In the genomic region with DNA sequence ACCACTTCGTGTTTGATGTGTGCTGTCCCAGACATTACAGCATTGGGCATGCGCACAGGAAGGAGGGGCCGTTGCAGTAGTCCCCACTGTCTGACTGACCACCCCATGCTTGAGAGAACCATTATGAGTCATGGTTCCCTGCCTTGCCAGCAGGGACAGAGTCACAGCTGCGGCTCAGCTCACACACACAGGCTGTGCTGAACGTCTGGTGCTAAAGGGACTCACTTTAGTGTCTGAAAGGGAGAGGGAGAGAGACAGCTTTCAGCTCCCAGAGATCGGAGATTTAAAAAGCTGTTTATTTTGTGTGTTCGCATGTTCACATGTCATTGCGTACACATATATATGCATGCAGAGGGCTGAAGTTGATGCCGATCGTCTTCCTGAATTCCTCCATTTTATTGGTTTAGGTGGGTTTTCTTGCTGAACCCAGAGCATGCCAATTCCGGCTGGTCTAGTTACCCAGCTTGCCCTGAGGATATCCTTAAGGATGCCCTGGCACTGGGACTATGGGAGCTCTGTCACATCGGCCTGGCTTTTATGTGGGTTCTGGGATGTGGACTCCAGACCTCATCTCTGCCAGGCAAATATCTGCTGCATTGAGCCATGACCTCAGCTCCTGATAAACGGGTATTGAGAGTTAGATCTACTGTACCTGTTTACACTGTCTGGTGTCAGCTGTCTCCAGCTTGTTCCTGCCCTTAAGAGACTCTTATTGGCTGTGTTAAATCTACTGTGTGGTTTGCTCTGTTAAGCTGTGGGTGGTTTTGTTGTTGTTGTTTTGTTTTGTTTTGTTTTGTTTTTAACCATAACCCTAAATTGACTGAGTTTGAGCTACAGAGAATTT, we compare ENCODE assay signal across 8 mouse cellular contexts. TPM values are rescaled to one million over a fixed set of nuclear protein-coding genes. Genes with fewer than 3 reads are reported as not detected.
A peak's percentile ranks its signal among the peaks of the same experiment; 100 is the strongest.
DNase-seq lines count a peak whose midpoint lies in the region; ATAC-seq lines count a peak whose summit lies in the region.

No protein-coding gene starts in this region.

- WGBS in midbrain, embryonic 15.5 days, result 66% methylated on average over 13 of the region's 13 CpGs

- H3K4me2 ChIP-seq in midbrain, embryonic 15.5 days, result no peak overlapping the region

- H3K27ac ChIP-seq in midbrain, embryonic 15.5 days, result no peak overlapping the region

- peak; percentile 65; the same call in 1 of the 2 replicates for ATAC-seq in midbrain, embryonic 15.5 days (replicated peaks)
- ATAC-seq in monocyte, adult 5-6 weeks (replicated peaks; ENCODE audit: insufficient number of reproducible peaks, low FRiP score, low TSS enrichment, poor library complexity, severe bottlenecking), result no peak

- no peak overlapping the region for H3K4me3 ChIP-seq in midbrain, embryonic 15.5 days

- intact Hi-C loops in left cerebral cortex, postnatal 14 days (cut with DNase I), result no loop called here

- H3K27me3 ChIP-seq in midbrain, embryonic 15.5 days (replicated peaks), result no peaks in the 10 kb centered on the region

- no peak overlapping the region for H3K9ac ChIP-seq in midbrain, embryonic 15.5 days

- peak; percentile 66 for DNase-seq in 3134 (ENCODE audit: extremely low read depth, insufficient read length, low spot score)
- peak; percentile 93 for DNase-seq in 416B (ENCODE audit: low read depth)
- DNase-seq in cerebellum, postnatal 25 days, result peak; percentile 72 to 84
- peak; percentile 72 for DNase-seq in heart, postnatal 4 days
- peak; percentile 55 to 72 for DNase-seq in left cerebral cortex, postnatal 14 days (ENCODE audit: low spot score in 2 of 2)
- no peak for DNase-seq in yolk sac, embryonic 10.5 days (ENCODE audit: low spot score)

- H3K36me3 ChIP-seq in midbrain, embryonic 15.5 days (replicated peaks), result no peaks in the 10 kb centered on the region

- H3K9me3 ChIP-seq in midbrain, embryonic 15.5 days, result no peaks in the 10 kb centered on the region

- H3K4me1 ChIP-seq in midbrain, embryonic 15.5 days, result no peaks in the 10 kb centered on the region

RNA-seq across cellular contexts. Expression of a gene that starts 20.7 kb away (rescaled TPM):
- total RNA-seq in heart, postnatal 4 days (2021), result under 1 TPM in 1 of 2 experiments, not detected in 1; 0.47 TPM
- not detected for total RNA-seq in left cerebral cortex, postnatal 14 days (2021)
- polyA plus RNA-seq in midbrain, embryonic 15.5 days (2015; fragmentation: Nextera tagmentation; extraction: Ambion mirVana), result 0.21 and 0.42 TPM in 2 replicates
- 0.95 to 3.6 TPM (median 3.5 TPM) in 3 replicates for total RNA-seq in monocyte, adult 5-6 weeks (2017)

RNA-seq across cellular contexts. Expression of a gene that starts 37.7 kb away (rescaled TPM):
- total RNA-seq in heart, postnatal 4 days (2021), result 100 to 1,000 TPM; 284 to 319 TPM
- total RNA-seq in left cerebral cortex, postnatal 14 days (2021), result 10 to 100 TPM; 10.2 to 11.8 TPM
- polyA plus RNA-seq in midbrain, embryonic 15.5 days (2015; fragmentation: Nextera tagmentation; extraction: Ambion mirVana), result 4.5 and 5.5 TPM in 2 replicates
- 1.3 to 2.9 TPM (median 1.5 TPM) in 3 replicates for total RNA-seq in monocyte, adult 5-6 weeks (2017)

RNA-seq across cellular contexts. Expression of a gene that starts 41.5 kb away (rescaled TPM):
- under 1 TPM; 0.26 to 0.74 TPM for total RNA-seq in heart, postnatal 4 days (2021)
- total RNA-seq in left cerebral cortex, postnatal 14 days (2021), result not detected
- not detected in 2 replicates for polyA plus RNA-seq in midbrain, embryonic 15.5 days (2015; fragmentation: Nextera tagmentation; extraction: Ambion mirVana)
- 0.19 TPM in 1 of 3 replicates, not detected in the others for total RNA-seq in monocyte, adult 5-6 weeks (2017)

RNA-seq across cellular contexts. Expression of a gene that starts 59.1 kb away (rescaled TPM):
- total RNA-seq in heart, postnatal 4 days (2021), result 10 to 100 TPM; 20.0 to 21.7 TPM
- total RNA-seq in left cerebral cortex, postnatal 14 days (2021), result 10 to 100 TPM; 18.6 to 20.2 TPM
- polyA plus RNA-seq in midbrain, embryonic 15.5 days (2015; fragmentation: Nextera tagmentation; extraction: Ambion mirVana), result 31.8 TPM in 2 replicates
- total RNA-seq in monocyte, adult 5-6 weeks (2017), result 24.6 to 35.1 TPM (median 31.5 TPM) in 3 replicates

Comparison
In these comparisons a context has a peak if more than half of its experiments do, and no peak if none do; other contexts are left out.
1. RNA of a gene that starts 37.7 kb away (total RNA-seq): 284 to 319 TPM in heart, postnatal 4 days; 10.2 to 11.8 TPM in left cerebral cortex, postnatal 14 days and 1.3 to 2.9 TPM in monocyte, adult 5-6 weeks; every median in the first group is over 10 times any median in the second.